ENCODE assay signal across 17 mouse cellular contexts in the genomic region with DNA sequence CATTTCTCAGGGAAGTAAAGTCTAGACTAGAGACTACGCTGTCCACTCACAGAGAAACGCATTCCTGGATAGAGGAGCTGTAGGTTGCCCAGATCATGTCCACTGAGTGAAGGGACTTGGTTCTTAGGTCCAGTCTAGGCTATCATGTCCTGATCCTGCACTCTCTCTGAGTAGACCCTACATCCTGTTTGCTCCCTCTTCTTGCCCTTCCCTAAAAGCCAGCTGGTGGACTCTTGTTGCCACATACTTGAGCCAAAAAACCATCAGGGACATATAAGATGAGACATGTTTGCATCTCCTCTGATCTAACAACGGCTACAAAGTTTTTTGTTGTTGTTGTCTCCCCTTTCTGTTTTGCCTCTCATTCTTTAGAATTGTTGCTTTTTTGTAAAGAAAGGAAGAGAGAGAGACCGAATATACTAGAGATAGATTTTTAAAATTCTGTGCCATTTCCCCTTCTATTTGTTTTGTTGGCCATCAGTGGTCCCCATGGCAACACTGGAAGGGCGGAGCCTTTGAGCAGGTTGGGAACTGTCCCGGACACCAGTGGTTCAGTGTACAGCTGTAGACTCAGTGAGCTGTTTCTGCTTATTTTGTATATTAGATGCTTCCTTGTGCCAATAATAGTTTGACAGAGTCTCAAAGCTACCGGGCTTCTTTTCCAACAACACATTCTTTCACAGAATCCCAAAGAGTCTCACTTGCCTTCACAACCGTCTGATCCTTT. TPM values are rescaled to one million over a fixed set of nuclear protein-coding genes. Genes with fewer than 3 reads are reported as not detected.
DNase-seq lines count a peak whose midpoint lies in the region; ATAC-seq and TF ChIP-seq lines count a peak whose summit lies in the region.
"Had no signal": no experiment of that assay in that cellular context is flagged by ENCODE, and none has a peak within 500 bp of the region (broad histone marks: within the 10 kb centered on the region; RNA-seq: fewer than 3 reads in every experiment).

No protein-coding gene starts in this region.

- H3K27me3 ChIP-seq in spleen, adult 2 months (ENCODE audit: control insufficient read depth, insufficient read depth, low read length): no peaks in the 10 kb centered on the region
- H3K27me3 ChIP-seq in lung, embryonic 16.5 days (ENCODE audit: control insufficient read depth, insufficient read depth, low read depth, low read length): no peaks in the 10 kb centered on the region
- H3K27me3 ChIP-seq in splenic B cell, adult 2 months (ENCODE audit: control insufficient read depth, insufficient read depth, low read length, poor library complexity, severe bottlenecking): no peaks in the 10 kb centered on the region
- H3K27me3 ChIP-seq in intestine, embryonic 16.5 days (replicated peaks; ENCODE audit: control insufficient read depth, insufficient read depth, low read length): no peaks in the 10 kb centered on the region
- H3K27me3 ChIP-seq: heart, embryonic 13.5 days; hindbrain, embryonic 15.5 days; midbrain, embryonic 13.5 days had no signal

- TF ChIP-seq CTCF in spleen, adult 2 months (IDR thresholded peaks at IDR 0.05; ENCODE audit: extremely low read depth, insufficient read depth, insufficient read length, insufficient replicate concordance): no peak

- WGBS in spleen, adult 2 months: 63% methylated on average over 8 of the region's 8 CpGs
- 56% methylated on average over 8 of the region's 8 CpGs for WGBS in lung, embryonic 16.5 days
- WGBS in intestine, embryonic 16.5 days: 70% methylated on average over 8 of the region's 8 CpGs

- no peak overlapping the region for H3K9ac ChIP-seq in lung, embryonic 16.5 days (ENCODE audit: low read length)
- no peak overlapping the region for H3K9ac ChIP-seq in intestine, embryonic 16.5 days (ENCODE audit: low read depth, low read length)
- H3K9ac ChIP-seq: heart, embryonic 13.5 days; hindbrain, embryonic 15.5 days; liver, embryonic 14.5 days; midbrain, embryonic 13.5 days had no signal

- peaks cover 31% of the 10 kb centered on the region for H3K4me1 ChIP-seq in spleen, adult 2 months (ENCODE audit: control insufficient read depth, insufficient read depth, insufficient read length)
- H3K4me1 ChIP-seq in lung, embryonic 16.5 days (replicated peaks; ENCODE audit: control insufficient read depth, insufficient read depth, low read length): peaks cover 9% of the 10 kb centered on the region; the same call in 1 of the 2 replicates
- no peaks in the 10 kb centered on the region for H3K4me1 ChIP-seq in intestine, embryonic 16.5 days (ENCODE audit: control insufficient read depth, insufficient read depth, low read length)
- H3K4me1 ChIP-seq: hindbrain, embryonic 15.5 days; limb, embryonic 10.5 days; midbrain, embryonic 13.5 days had no signal

- H3K27ac ChIP-seq in spleen, adult 2 months (ENCODE audit: insufficient read depth, low read length): peak overlapping the region; percentile 52
- no peak overlapping the region for H3K27ac ChIP-seq in lung, embryonic 16.5 days (ENCODE audit: low read length)
- H3K27ac ChIP-seq in intestine, embryonic 16.5 days (ENCODE audit: low read length): no peak overlapping the region
- H3K27ac ChIP-seq: heart, embryonic 13.5 days; hindbrain, embryonic 15.5 days; limb, embryonic 10.5 days; liver, embryonic 14.5 days; midbrain, embryonic 13.5 days had no signal

- ATAC-seq in granulocyte monocyte progenitor cell, adult 5-6 weeks (replicated peaks; ENCODE audit: poor library complexity, severe bottlenecking): peak; percentile 57
- peak; percentile 85 for ATAC-seq in lung, embryonic 16.5 days (ENCODE audit: low read depth)
- no peak for ATAC-seq in intestine, embryonic 16.5 days
- ATAC-seq: forebrain, embryonic 16.5 days; midbrain, embryonic 13.5 days had no signal

- no peak overlapping the region for H3K4me2 ChIP-seq in lung, embryonic 16.5 days (ENCODE audit: low read depth, low read length)
- no peak overlapping the region for H3K4me2 ChIP-seq in intestine, embryonic 16.5 days (ENCODE audit: low read depth, low read length)
- H3K4me2 ChIP-seq: heart, embryonic 13.5 days; hindbrain, embryonic 15.5 days; midbrain, embryonic 13.5 days had no signal

- peak; percentile 65 to 83 for DNase-seq in spleen, adult 2 months (ENCODE audit: low read depth in 1 of 2, low spot score in 2 of 2)
- DNase-seq in spleen, postnatal 4 days (ENCODE audit: low spot score in 2 of 2): no peak
- peak; percentile 95 for DNase-seq in splenic B cell, adult 2 months (ENCODE audit: low read depth, low spot score)
- no peak for DNase-seq in T-cell, adult 2 months (ENCODE audit: low spot score)
- DNase-seq: cerebellum, adult 11 months; kidney, adult 9 months; thymus, postnatal 14 days had no signal

- no peaks in the 10 kb centered on the region for H3K9me3 ChIP-seq in lung, embryonic 16.5 days (ENCODE audit: control insufficient read depth, low read length)
- no peaks in the 10 kb centered on the region for H3K9me3 ChIP-seq in intestine, embryonic 16.5 days (ENCODE audit: control insufficient read depth, low read length)
- H3K9me3 ChIP-seq: heart, embryonic 13.5 days; hindbrain, embryonic 15.5 days; limb, embryonic 10.5 days; midbrain, embryonic 13.5 days had no signal

- H3K4me3 ChIP-seq in spleen, adult 2 months (ENCODE audit: extremely low read depth, insufficient read depth, insufficient read length): no peak overlapping the region
- no peak overlapping the region for H3K4me3 ChIP-seq in lung, embryonic 16.5 days (ENCODE audit: low read length)
- no peak overlapping the region for H3K4me3 ChIP-seq in intestine, embryonic 16.5 days (ENCODE audit: low read length)
- H3K4me3 ChIP-seq: heart, embryonic 13.5 days; hindbrain, embryonic 15.5 days; limb, embryonic 10.5 days; midbrain, embryonic 13.5 days had no signal

- peaks cover 25% of the 10 kb centered on the region for H3K36me3 ChIP-seq in spleen, adult 2 months (ENCODE audit: control insufficient read depth, insufficient read depth, low read length)
- no peaks in the 10 kb centered on the region for H3K36me3 ChIP-seq in lung, embryonic 16.5 days (ENCODE audit: control insufficient read depth, insufficient read depth, low read length)
- H3K36me3 ChIP-seq in splenic B cell, adult 2 months (ENCODE audit: control insufficient read depth, insufficient read depth, low read length, poor library complexity, severe bottlenecking): peaks cover 30% of the 10 kb centered on the region
- H3K36me3 ChIP-seq in intestine, embryonic 16.5 days (ENCODE audit: control insufficient read depth, insufficient read depth, low read length): no peaks in the 10 kb centered on the region
- H3K36me3 ChIP-seq: heart, embryonic 13.5 days; hindbrain, embryonic 15.5 days; limb, embryonic 10.5 days; midbrain, embryonic 13.5 days had no signal

- no peak for TF ChIP-seq POLR2A in spleen, adult 2 months (IDR thresholded peaks at IDR 0.05; ENCODE audit: low read depth, low read length)

RNA-seq across cellular contexts. Expression of gene Irf4, which starts 15.2 kb away (rescaled TPM):
- 16.2 and 17.4 TPM in 2 replicates for polyA plus RNA-seq in spleen, adult 2 months (2012; rRNA removed)
- not detected in 2 replicates for total RNA-seq in granulocyte monocyte progenitor cell, adult 5-6 weeks (2014; fragmentation: Nextera tagmentation)
- 0.26 and 0.36 TPM in 2 replicates for total RNA-seq in granulocyte monocyte progenitor cell, adult 5-6 weeks (2017)
- 0.10 and 0.11 TPM in 2 replicates for polyA plus RNA-seq in lung, embryonic 16.5 days (2015; fragmentation: Nextera tagmentation; extraction: Ambion mirVana)
- polyA plus RNA-seq in intestine, embryonic 16.5 days (2015; fragmentation: Nextera tagmentation; extraction: Ambion mirVana): 0.06 and 0.09 TPM in 2 replicates
- polyA plus RNA-seq: limb, embryonic 10.5 days; neural tube, embryonic 11.5 days had no signal

Comparison
In these comparisons a context has a peak if more than half of its experiments do, and no peak if none do; other contexts are left out.
1. DNase-seq: peak in spleen, adult 2 months (2 of 2) and splenic B cell, adult 2 months (single experiment); none in spleen, postnatal 4 days (0 of 2) and T-cell, adult 2 months (single experiment).
2. RNA of gene Irf4, which starts 15.2 kb away (polyA plus RNA-seq): 16.2 to 17.4 TPM in spleen, adult 2 months; 0.10 to 0.11 TPM in lung, embryonic 16.5 days and 0.06 to 0.09 TPM in intestine, embryonic 16.5 days; every median in the first group is over 10 times any median in the second.